Comparison of ENCODE assay signal across 8 mouse cellular contexts in the genomic region with DNA sequence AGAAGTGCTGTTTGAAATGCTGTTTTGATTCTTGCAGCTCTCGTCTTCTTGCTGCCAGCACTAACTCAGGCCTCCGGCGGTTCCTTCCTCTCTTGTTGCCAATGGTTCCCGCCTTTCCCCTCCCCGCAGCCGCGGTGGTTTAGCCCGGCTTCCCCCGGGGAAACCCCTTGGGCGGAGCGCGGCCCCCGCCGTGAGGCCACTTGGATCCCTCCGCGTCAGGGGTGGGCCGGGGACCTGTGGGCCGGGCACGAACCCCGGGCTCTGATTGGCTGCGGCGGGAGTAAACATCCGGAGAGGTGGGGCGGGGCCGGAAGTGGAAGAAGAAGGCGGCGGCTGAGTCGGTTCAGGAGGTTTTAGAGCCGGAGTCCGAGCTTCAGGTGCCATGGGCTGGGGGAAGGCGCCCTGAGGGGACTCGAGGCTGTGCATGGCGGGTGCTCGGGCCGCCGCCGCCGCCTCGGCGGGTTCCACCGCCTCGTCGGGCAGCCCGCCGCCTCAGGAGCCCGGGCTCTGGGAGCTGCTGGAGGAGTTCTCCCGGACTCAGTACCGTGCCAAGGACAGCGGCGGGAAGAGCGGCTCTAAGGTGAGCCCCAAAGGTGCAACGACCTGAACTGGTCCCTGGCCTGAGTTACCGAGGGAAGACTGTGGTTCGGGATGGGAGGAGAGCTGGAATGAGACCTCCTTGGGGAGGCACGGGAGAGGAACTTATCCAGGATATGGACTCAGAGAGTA. TPM values are rescaled to one million over a fixed set of nuclear protein-coding genes. Genes with fewer than 3 reads are reported as not detected.
DNase-seq lines count a peak whose midpoint lies in the region; ATAC-seq lines count a peak whose summit lies in the region.

A gene (plus strand): TSS at position 302 of the 729 bp plus-strand sequence.

- intact Hi-C loops in gastrocnemius, postnatal 14 days (cut with DNase I; ENCODE audit: low total_unique reads), result no loop called here
- intact Hi-C loops in left cerebral cortex, postnatal 10 days (cut with DNase I), result loop anchor here (2.0 kb wide), 1 partner anchor 43 kb away; a partner anchor contains a TSS

- DNase-seq in adrenal gland, adult (ENCODE audit: inconsistent age in 2 of 2, low spot score in 1 of 2), result peak; percentile 99 to 100
- DNase-seq in embryo, embryonic 10.5 days (ENCODE audit: low spot score), result peak; percentile 98
- peak; percentile 100 for DNase-seq in gastrocnemius, postnatal 14 days
- DNase-seq in left cerebral cortex, postnatal 10 days (ENCODE audit: extremely low spot score in 1 of 2, low spot score in 2 of 2), result peak; percentile 98 to 100
- peak; percentile 100 for DNase-seq in right cerebral cortex, postnatal 25 days
- peak; percentile 99 for DNase-seq in urinary bladder, postnatal 4 days (ENCODE audit: low spot score in 2 of 2)

- peak; percentile 98 for ATAC-seq in inflammation-experienced regulatory T-cells, adult 6 months
- ATAC-seq in megakaryocyte-erythroid progenitor cell, adult 5-6 weeks (replicated peaks; ENCODE audit: low FRiP score, low TSS enrichment, poor library complexity, severe bottlenecking), result peak; percentile 97

RNA-seq across cellular contexts. Expression of the gene that starts here (rescaled TPM):
- 10 to 100 TPM; 13.2 to 15.6 TPM for total RNA-seq in gastrocnemius, postnatal 14 days (2021)
- polyA plus RNA-seq in inflammation-experienced regulatory T-cells, adult 6 months (2017; shearing (Covaris generic)), result 10 to 100 TPM; 12.0 to 18.4 (median 16.2) TPM
- total RNA-seq in left cerebral cortex, postnatal 10 days (2021), result 10 to 100 TPM; 24.8 to 26.2 TPM
- total RNA-seq in megakaryocyte-erythroid progenitor cell, adult 5-6 weeks (2014; fragmentation: Nextera tagmentation), result 17.0 and 26.6 TPM in 2 replicates
- total RNA-seq in megakaryocyte-erythroid progenitor cell, adult 5-6 weeks (2017), result 13.8 and 21.8 TPM in 2 replicates

Comparison
In these comparisons a context has a peak if more than half of its experiments do, and no peak if none do; other contexts are left out.
1. Peak in every context shown above with its lines: DNase-seq and ATAC-seq.